Mouse (Mus musculus) lung, embryonic 15.5 days (tissue): ENCODE measurements around the gene Lef1. TPM values are rescaled to one million over a fixed set of nuclear protein-coding genes. Genes with fewer than 3 reads are reported as not detected.

Experiments used
- ATAC-seq: fragments of 200-750 bp; cut with Nextera tagmentation; 2 replicates; pipeline ENCODE4 v1.8.0; 2017; ENCODE audit warnings: moderate number of reproducible peaks, borderline replicate concordance; ENCODE audit not compliant: low FRiP score, low TSS enrichment; ENCODE audit errors: extremely low read depth
- H3K27ac ChIP-seq: fragments of 300-500 bp; sonication (generic); 2 replicates; pipeline ENCODE4 v1.5.1; 2015; ENCODE audit warnings: moderate library complexity, mild to moderate bottlenecking, inconsistent platforms
- H3K27me3 ChIP-seq: fragments of 300-500 bp; sonication (generic); 2 replicates; pipeline ENCODE4 v1.6.1; 2015; ENCODE audit warnings: inconsistent platforms
- H3K36me3 ChIP-seq: fragments of 300-500 bp; sonication (generic); 2 replicates; pipeline ENCODE4 v1.6.1; 2015; ENCODE audit warnings: inconsistent platforms
- H3K4me1 ChIP-seq: fragments of 300-500 bp; sonication (generic); 2 replicates; pipeline ENCODE4 v1.6.1; 2015; ENCODE audit warnings: inconsistent platforms
- H3K4me2 ChIP-seq: fragments of 300-500 bp; sonication (generic); 2 replicates; pipeline ENCODE4 v1.6.1; 2015; ENCODE audit warnings: inconsistent platforms, mild to moderate bottlenecking, moderate library complexity
- H3K4me3 ChIP-seq: fragments of 300-500 bp; sonication (generic); 2 replicates; pipeline ENCODE4 v1.5.1; 2015; ENCODE audit warnings: mild to moderate bottlenecking, inconsistent platforms
- H3K9ac ChIP-seq: fragments of 300-500 bp; sonication (generic); 2 replicates; pipeline ENCODE4 v1.6.1; 2015; ENCODE audit warnings: inconsistent platforms
- H3K9me3 ChIP-seq: fragments of 300-500 bp; sonication (generic); 2 replicates; pipeline ENCODE4 v1.6.1; 2016; ENCODE audit warnings: inconsistent platforms
- WGBS: fragments of 180-500 bp; shearing (Covaris S2); methylation state at CpG from one replicate; pipeline ENCODE4 v1.1.7; 2015; 5-methylcytosine and 5-hydroxymethylcytosine counted together
- polyA plus RNA-seq: library from polyadenylated mRNA; unstranded; fragments of >200 nt; fragmentation: Nextera tagmentation; extraction: Ambion mirVana; gene quantifications from 2 replicates; pipeline ENCODE4 v1.2.1, GENCODE M21; 2015

Gene Lef1
- polyA plus RNA-seq, 1 experiment from 2014 or later, result 22.2 TPM

GRCm38 (mm10) chr3:131109066-131109685, 1.1 kb upstream of the Lef1 start:
- peaks cover 50% of the 10 kb centered on the region for H3K4me1 ChIP-seq
- H3K27me3 ChIP-seq, result peaks cover 47% of the 10 kb centered on the region
- no peak overlapping the region for H3K27ac ChIP-seq
- no peak overlapping the region for H3K9ac ChIP-seq
- 5% methylated on average over 15 of the region's 15 CpGs for WGBS
- H3K9me3 ChIP-seq, result no peaks in the 10 kb centered on the region
- no peaks in the 10 kb centered on the region for H3K36me3 ChIP-seq
- peak overlapping the region; percentile 98 for H3K4me2 ChIP-seq
- peak overlapping the region; percentile 68 for H3K4me3 ChIP-seq
- no peak for ATAC-seq

GRCm38 (mm10) chr3:131109686-131110070, 593 bp upstream of the Lef1 start:
- Histone ChIP-seq H3K9ac (no peak overlapping the region), H3K27ac (no peak overlapping the region), H3K4me2 (peak overlapping the region; percentile 98), H3K4me1 (peaks cover 50% of the 10 kb centered on the region), H3K4me3 (peak overlapping the region; percentile 68), H3K9me3 (no peaks in the 10 kb centered on the region), H3K36me3 (no peaks in the 10 kb centered on the region), H3K27me3 (peaks cover 46% of the 10 kb centered on the region)
- WGBS, result 0% methylated on average over 13 of the region's 14 CpGs
- no peak for ATAC-seq

DNA sequence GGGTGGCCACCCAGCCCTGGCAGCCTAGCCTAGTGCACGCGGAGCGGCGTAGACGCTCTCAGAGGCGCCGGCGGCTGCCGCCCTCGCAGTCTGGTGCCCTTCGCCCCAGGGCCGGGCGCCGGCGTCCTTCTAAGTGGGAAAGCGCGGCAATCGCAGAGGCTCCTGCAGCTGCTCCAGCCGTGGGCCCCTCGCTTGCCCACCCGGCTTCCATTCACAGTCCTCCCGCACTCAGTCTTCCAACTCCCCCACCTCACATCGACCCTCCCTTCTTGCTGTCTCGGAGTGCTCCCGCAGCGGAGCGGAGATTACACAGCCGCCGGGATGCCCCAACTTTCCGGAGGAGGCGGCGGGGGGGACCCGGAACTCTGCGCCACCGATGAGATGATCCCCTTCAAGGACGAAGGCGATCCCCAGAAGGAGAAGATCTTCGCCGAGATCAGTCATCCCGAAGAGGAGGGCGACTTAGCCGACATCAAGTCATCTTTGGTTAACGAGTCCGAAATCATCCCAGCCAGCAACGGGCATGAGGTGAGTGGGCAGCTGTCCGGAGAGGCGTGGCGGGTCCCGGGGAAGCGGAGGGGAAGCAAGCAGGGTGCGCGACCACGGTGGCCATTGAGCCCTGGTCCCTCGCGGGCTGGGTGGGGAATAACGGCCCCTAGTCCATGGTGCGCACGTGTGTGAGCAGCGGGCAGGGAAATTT, 1.0 kb downstream of the Lef1 start:
- Histone ChIP-seq H3K4me2 (peak overlapping the region; percentile 98), H3K4me3 (peak overlapping the region; percentile 68), H3K27me3 (peaks cover 34% of the 10 kb centered on the region), H3K9me3 (no peaks in the 10 kb centered on the region), H3K27ac (peak overlapping the region; percentile 58; the same call in 1 of the 2 replicates), H3K4me1 (peaks cover 45% of the 10 kb centered on the region), H3K36me3 (no peaks in the 10 kb centered on the region), H3K9ac (peak overlapping the region; percentile 71)
- peak; percentile 28 for ATAC-seq
- WGBS, result under 1% methylated on average over 59 of the region's 59 CpGs

DNA sequence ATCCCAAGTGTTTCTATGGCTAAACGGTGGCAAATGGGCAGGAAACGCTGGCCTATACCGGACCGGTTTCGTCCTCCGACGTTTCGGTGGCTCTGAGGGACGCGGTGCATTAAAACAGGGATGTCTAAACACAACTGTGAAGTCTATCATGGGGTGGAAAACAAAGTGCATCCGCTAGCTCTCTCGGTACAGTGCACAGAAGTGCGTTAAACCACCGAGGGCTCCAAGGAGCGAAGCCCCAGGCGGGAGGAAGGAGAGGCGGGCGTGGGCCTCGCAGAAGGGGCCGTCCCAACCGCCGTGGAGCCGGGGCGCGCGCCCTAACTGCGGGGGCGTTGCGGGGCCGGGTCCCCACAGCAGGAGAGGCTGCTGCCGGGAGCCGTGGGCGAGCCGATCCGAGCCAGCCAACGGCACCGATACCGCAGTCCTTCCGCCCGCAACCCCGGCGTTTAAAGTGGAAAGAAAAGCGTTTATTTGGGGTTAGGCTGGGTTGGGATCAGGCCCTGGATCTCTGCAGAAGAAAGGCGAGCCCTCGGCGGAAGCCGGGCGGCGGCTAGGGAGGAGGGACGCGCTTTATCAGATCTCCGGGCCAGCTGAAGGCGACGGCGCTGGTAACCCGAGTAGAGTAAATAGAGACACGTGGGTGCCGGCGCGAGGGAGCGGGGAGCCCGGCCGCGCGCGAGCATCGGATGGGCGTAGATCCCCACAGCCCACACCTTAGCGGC, 1.7 kb downstream of the Lef1 start:
- Histone ChIP-seq H3K27ac (0 out of 2 replicates have a peak overlapping the region, but pooled peaks have one; percentile 16), H3K9ac (peak overlapping the region; percentile 71), H3K4me2 (peak overlapping the region; percentile 98), H3K9me3 (no peaks in the 10 kb centered on the region), H3K4me3 (peak overlapping the region; percentile 68), H3K27me3 (peaks cover 27% of the 10 kb centered on the region), H3K36me3 (no peaks in the 10 kb centered on the region), H3K4me1 (peaks cover 38% of the 10 kb centered on the region)
- WGBS, result under 1% methylated on average over 68 of the region's 69 CpGs
- peak; percentile 78; the same call in 1 of the 2 replicates for ATAC-seq

DNA sequence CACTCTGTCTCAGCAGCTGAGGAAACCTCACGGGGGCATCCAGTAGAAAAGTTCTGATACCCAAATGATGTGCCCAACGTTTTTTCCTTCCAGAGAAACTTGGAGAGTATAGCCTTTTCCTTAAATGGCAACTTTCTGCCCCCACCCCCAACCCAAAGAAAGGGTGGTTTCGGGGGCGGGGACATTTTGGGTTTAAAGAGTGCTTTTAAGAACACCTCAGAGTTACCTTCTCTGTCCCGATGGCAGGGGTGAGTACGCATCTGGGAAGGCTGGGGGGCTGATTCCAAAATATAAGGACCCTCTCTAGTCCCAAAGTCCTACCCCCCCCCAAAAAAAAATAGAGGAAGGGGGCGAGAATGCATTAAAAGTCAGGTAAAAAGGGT, 2.3 kb downstream of the Lef1 start:
- peak overlapping the region; percentile 68 for H3K4me3 ChIP-seq
- peaks cover 34% of the 10 kb centered on the region for H3K4me1 ChIP-seq
- peaks cover 22% of the 10 kb centered on the region for H3K27me3 ChIP-seq
- H3K27ac ChIP-seq, result no peak overlapping the region
- H3K9me3 ChIP-seq, result no peaks in the 10 kb centered on the region
- no peaks in the 10 kb centered on the region for H3K36me3 ChIP-seq
- peak overlapping the region; percentile 71 for H3K9ac ChIP-seq
- WGBS, result under 1% methylated on average over 7 of the region's 7 CpGs
- peak overlapping the region; percentile 98 for H3K4me2 ChIP-seq
- no peak for ATAC-seq

GRCm38 (mm10) chr3:131113029-131113428, 2.8 kb downstream of the Lef1 start:
- Histone ChIP-seq H3K4me2 (peak overlapping the region; percentile 98), H3K9me3 (no peaks in the 10 kb centered on the region), H3K27me3 (peaks cover 18% of the 10 kb centered on the region; the same call in 1 of the 2 replicates), H3K9ac (no peak overlapping the region), H3K27ac (no peak overlapping the region), H3K4me1 (peaks cover 32% of the 10 kb centered on the region), H3K4me3 (peak overlapping the region; percentile 68), H3K36me3 (no peaks in the 10 kb centered on the region)
- WGBS, result 8% methylated on average over 13 of the region's 13 CpGs
- ATAC-seq, result no peak

- Histone ChIP-seq H3K36me3 (no peaks in the 10 kb centered on the region), H3K27ac (no peak overlapping the region), H3K9me3 (no peaks in the 10 kb centered on the region), H3K4me1 (peaks cover 17% of the 10 kb centered on the region), H3K9ac (no peak overlapping the region), H3K4me3 (no peak overlapping the region), H3K27me3 (no peaks in the 10 kb centered on the region), H3K4me2 (no peak overlapping the region)
- 87% methylated on average over 13 of the region's 13 CpGs for WGBS
- no peak for ATAC-seq
Observed at GRCm38 (mm10) chr3:131116116-131116515, 5.8 kb downstream of the Lef1 start.

DNA sequence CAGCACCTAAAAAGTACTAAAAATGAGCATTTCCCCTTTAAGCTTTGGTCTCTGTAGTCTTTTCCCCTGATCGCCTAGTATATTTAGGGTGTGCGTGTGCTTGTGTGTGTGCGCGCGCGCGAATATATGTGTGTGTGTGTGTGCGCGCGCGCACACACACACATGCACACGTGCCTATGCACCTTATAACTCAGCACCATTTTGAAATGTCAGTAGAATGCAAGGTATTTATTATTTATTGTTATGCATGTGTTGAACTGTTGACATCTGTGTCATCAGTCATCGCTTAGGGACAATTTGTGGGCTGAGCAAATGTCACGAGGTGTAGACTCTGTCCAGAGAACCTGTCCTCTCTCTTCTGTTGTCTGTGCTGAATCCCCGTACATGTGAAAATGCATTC, 7.1 kb downstream of the Lef1 start:
- Histone ChIP-seq H3K4me1 (peaks cover 11% of the 10 kb centered on the region; the same call in 1 of the 2 replicates), H3K4me2 (no peak overlapping the region), H3K36me3 (no peaks in the 10 kb centered on the region), H3K4me3 (no peak overlapping the region), H3K9ac (no peak overlapping the region), H3K27me3 (no peaks in the 10 kb centered on the region), H3K9me3 (no peaks in the 10 kb centered on the region), H3K27ac (no peak overlapping the region)
- 89% methylated on average over 15 of the region's 15 CpGs for WGBS
- ATAC-seq, result no peak

GRCm38 (mm10) chr3:131117883-131118282, 7.6 kb downstream of the Lef1 start:
- Histone ChIP-seq H3K27ac (no peak overlapping the region), H3K4me3 (no peak overlapping the region), H3K4me1 (peaks cover 6% of the 10 kb centered on the region; the same call in 1 of the 2 replicates), H3K9me3 (no peaks in the 10 kb centered on the region), H3K27me3 (no peaks in the 10 kb centered on the region), H3K36me3 (peaks cover under 1% of the 10 kb centered on the region; the same call in 1 of the 2 replicates), H3K9ac (no peak overlapping the region), H3K4me2 (no peak overlapping the region)
- no peak for ATAC-seq
- 39% methylated on average over 3 of the region's 3 CpGs for WGBS

- Histone ChIP-seq H3K27ac (no peak overlapping the region), H3K4me3 (no peak overlapping the region), H3K4me2 (no peak overlapping the region), H3K27me3 (no peaks in the 10 kb centered on the region), H3K36me3 (peaks cover 4% of the 10 kb centered on the region; the same call in 1 of the 2 replicates), H3K4me1 (0 out of 2 replicates have a peak, but pooled peaks cover 4% of the 10 kb centered on the region), H3K9me3 (no peaks in the 10 kb centered on the region), H3K9ac (no peak overlapping the region)
- 72% methylated on average over 10 of the region's 10 CpGs for WGBS
- ATAC-seq, result no peak
Observed at GRCm38 (mm10) chr3:131119435-131119834, 9.2 kb downstream of the Lef1 start.

- no peaks in the 10 kb centered on the region for H3K4me1 ChIP-seq
- no peak overlapping the region for H3K4me2 ChIP-seq
- H3K9me3 ChIP-seq, result no peaks in the 10 kb centered on the region
- H3K4me3 ChIP-seq, result no peak overlapping the region
- H3K36me3 ChIP-seq, result peaks cover 4% of the 10 kb centered on the region; the same call in 1 of the 2 replicates
- WGBS, result 90% methylated on average over 6 of the region's 6 CpGs
- H3K27ac ChIP-seq, result no peak overlapping the region
- H3K27me3 ChIP-seq, result no peaks in the 10 kb centered on the region
- ATAC-seq, result no peak
- no peak overlapping the region for H3K9ac ChIP-seq
Observed at GRCm38 (mm10) chr3:131123501-131123900, 13.2 kb downstream of the Lef1 start.

DNA sequence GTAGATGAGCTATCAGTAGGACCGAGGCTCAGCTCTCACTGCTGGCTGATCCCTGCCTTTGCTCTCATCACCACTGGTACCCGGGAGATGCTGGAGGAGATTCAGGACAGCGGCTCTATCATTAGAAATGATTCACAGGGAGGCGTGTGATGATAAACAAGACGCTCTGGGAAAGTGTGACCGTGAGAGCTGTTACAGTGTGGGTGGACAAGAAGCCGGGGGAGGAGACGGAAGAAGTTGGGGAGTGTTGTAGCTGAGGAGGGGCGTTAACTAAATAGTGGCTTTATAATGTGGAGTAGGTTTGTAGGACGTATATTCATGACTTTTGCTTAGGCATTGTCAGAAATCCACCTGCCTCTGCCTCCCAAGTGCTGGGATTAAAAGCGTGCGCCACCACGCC, 15.6 kb downstream of the Lef1 start:
- H3K27me3 ChIP-seq, result no peaks in the 10 kb centered on the region
- H3K36me3 ChIP-seq, result peaks cover 4% of the 10 kb centered on the region; the same call in 1 of the 2 replicates
- H3K9ac ChIP-seq, result no peak overlapping the region
- no peaks in the 10 kb centered on the region for H3K4me1 ChIP-seq
- H3K27ac ChIP-seq, result no peak overlapping the region
- no peaks in the 10 kb centered on the region for H3K9me3 ChIP-seq
- H3K4me3 ChIP-seq, result no peak overlapping the region
- H3K4me2 ChIP-seq, result no peak overlapping the region
- WGBS, result 87% methylated on average over 13 of the region's 13 CpGs
- no peak for ATAC-seq
